In genomic region chr11:120225256-120226195, GRCm38 (mm10) we compare ENCODE assay signal across 8 mouse cellular contexts. TPM values are rescaled to one million over a fixed set of nuclear protein-coding genes. Genes with fewer than 3 reads are reported as not detected.
DNase-seq lines count a peak whose midpoint lies in the region; ATAC-seq lines count a peak whose summit lies in the region.

No protein-coding gene starts in this region.

- 6% methylated on average over 36 of the region's 36 CpGs for WGBS in forebrain, embryonic 12.5 days

- peak overlapping the region; percentile 58 for H3K9ac ChIP-seq in forebrain, embryonic 12.5 days

- no peaks in the 10 kb centered on the region for H3K9me3 ChIP-seq in forebrain, embryonic 12.5 days

- peaks cover 88% of the 10 kb centered on the region for H3K4me1 ChIP-seq in forebrain, embryonic 12.5 days

- peaks cover 13% of the 10 kb centered on the region for H3K27me3 ChIP-seq in forebrain, embryonic 12.5 days

- H3K36me3 ChIP-seq in forebrain, embryonic 12.5 days (replicated peaks) = 0 out of 2 replicates have a peak, but pooled peaks cover 4% of the 10 kb centered on the region

- no peak for ATAC-seq in forebrain, embryonic 12.5 days (ENCODE audit: low FRiP score)

- DNase-seq in adrenal gland, adult (ENCODE audit: inconsistent age in 2 of 2, low spot score in 1 of 2) = peak; percentile 67 to 81
- DNase-seq in adrenal gland, postnatal 4 days (ENCODE audit: low spot score in 2 of 2) = no peak
- DNase-seq in adrenal gland, postnatal 10 days = peak; percentile 74
- DNase-seq in kidney, adult 18-20 months = peak; percentile 68
- DNase-seq in lung, postnatal 10 days = peak; percentile 66
- DNase-seq in frontal cortex, postnatal 36 days (ENCODE audit: low spot score in 2 of 2) = no peak
- DNase-seq in left cerebral cortex, adult 11 months (ENCODE audit: low spot score) = no peak

- peak overlapping the region; percentile 14; the same call in 1 of the 2 replicates for H3K27ac ChIP-seq in forebrain, embryonic 12.5 days

- H3K4me3 ChIP-seq in forebrain, embryonic 12.5 days (replicated peaks) = peak overlapping the region; percentile 24

- peak overlapping the region; percentile 54 for H3K4me2 ChIP-seq in forebrain, embryonic 12.5 days

RNA-seq across cellular contexts. Expression of gene Bahcc1, which starts 7.2 kb away (rescaled TPM):
- 10 to 100 TPM; 25.3 to 26.7 TPM for total RNA-seq in adrenal gland, postnatal 4 days (2021)
- total RNA-seq in adrenal gland, postnatal 10 days (2021) = 10 to 100 TPM; 13.8 to 20.5 TPM
- 23.5 and 24.0 TPM in 2 replicates for polyA plus RNA-seq in forebrain, embryonic 12.5 days (2016; fragmentation: Nextera tagmentation; extraction: Ambion mirVana)

Comparison
In these comparisons a context has a peak if more than half of its experiments do, and no peak if none do; other contexts are left out.
1. DNase-seq: peak in adrenal gland, adult (2 of 2), adrenal gland, postnatal 10 days (single experiment), kidney, adult 18-20 months (single experiment) and lung, postnatal 10 days (single experiment); none in adrenal gland, postnatal 4 days (0 of 2), frontal cortex, postnatal 36 days (0 of 2) and left cerebral cortex, adult 11 months (single experiment).